Mouse (Mus musculus): Measurements from ENCODE around the gene Arid1b.

DNA sequence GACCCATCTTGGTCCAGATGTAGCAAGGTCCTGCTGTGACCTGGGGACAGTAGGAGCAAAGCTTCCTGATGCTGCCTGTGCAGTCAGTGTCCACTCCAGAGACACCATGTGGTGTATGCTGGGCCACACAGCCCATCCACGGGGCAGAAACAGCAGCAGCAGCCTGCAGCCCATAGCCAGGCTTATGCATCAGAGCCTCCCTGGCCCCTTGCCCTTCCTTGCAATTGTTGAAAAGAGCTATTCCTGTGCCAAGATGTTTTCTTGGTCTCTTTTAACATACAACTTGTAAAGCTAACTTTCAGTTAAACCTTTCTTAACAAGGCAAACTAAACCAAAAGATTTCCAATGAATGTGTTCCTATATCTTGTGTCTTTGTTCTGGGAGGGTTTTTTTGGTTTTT is 329.6 kb downstream of the Arid1b start:
- TF ChIP-seq GATA1 (IDR thresholded peaks at IDR 0.05; ENCODE audit: borderline replicate concordance, low read length) (no peak), CTCF (IDR thresholded peaks at IDR 0.05; ENCODE audit: low read depth, low read length) (no peak)
